Mouse (Mus musculus): ENCODE measurements at regions not wholly inside any gene's neighbourhood (a gene's known extent, or its start where the extent isn't known, plus 50 kb on each side); places are given as distances from the start of the nearest gene placed in this dataset.
A peak's percentile ranks its signal among the peaks of the same experiment; 100 is the strongest.

DNA sequence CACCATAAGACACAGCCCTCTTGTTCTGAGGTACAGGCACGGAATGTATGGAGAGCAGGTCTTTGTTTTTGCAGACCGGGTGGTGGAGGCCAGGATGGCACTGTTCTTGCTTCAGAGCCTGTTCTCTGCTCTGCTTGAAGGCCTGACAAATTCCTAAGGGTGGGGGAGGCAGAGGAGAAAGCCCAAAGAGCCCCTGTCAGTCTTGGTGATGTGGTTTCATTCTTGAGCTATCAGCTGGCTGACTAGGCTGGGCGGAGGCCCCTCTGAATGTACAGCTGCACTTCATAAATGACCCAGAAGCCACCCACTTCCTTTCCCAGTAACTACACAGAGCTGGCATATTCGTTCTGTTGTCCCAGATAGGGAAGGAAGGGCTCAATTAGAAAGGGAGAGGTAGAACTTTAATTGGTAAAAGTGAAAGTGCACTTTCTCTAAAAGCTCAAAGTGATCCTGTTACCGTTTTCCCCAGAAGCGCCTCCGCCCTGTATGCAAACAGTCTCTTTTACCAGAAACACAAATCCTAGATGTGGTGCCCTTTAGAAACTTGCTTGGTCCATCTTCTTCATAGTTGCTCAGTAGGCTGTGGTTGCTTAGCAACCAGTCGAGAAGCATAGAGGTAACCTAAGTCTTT is 152.3 kb upstream of the Tnfaip3 start:
- peak overlapping the region; percentile 6; the same call in 1 of the 2 replicates for H3K4me3 ChIP-seq (ENCODE audit: low read depth, low read length)
- peak; percentile 56 for DNase-seq (ENCODE audit: low spot score)
- peak; percentile 85 for ATAC-seq (ENCODE audit: insufficient read depth, low read depth)

DNA sequence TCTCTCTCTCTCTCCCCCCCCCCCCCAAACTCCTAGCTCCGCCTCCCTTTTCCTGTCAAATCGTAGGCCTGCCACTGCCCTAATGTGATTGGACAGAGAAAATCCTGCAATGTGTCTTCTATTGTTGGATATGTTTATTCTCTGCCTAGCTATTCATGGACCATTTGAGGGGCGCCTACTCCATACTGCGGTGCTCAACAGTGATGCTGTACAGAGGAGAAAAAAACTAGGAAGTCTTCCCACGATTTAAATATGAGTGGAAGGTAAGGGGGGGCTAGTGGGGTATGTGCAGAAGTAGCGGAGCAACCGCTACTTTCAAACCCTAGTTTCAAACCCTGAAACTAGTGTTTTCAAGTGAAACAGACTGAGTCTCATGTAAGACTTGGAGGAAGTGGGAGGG is 151.6 kb upstream of the Tnfaip3 start:
- Histone ChIP-seq H3K27me3 (ENCODE audit: control insufficient read depth, insufficient read depth, low read length) (no peaks in the 10 kb centered on the region), H3K27ac (ENCODE audit: low read depth) (0 out of 2 replicates have a peak overlapping the region, but pooled peaks have one; percentile 66), H3K4me2 (ENCODE audit: low read depth, low read length) (peak overlapping the region; percentile 44; the same call in 1 of the 2 replicates), H3K9me3 (replicated peaks; ENCODE audit: control insufficient read depth, low read length) (no peaks in the 10 kb centered on the region), H3K4me1 (ENCODE audit: control insufficient read depth, insufficient read depth) (peaks cover 15% of the 10 kb centered on the region), H3K4me3 (ENCODE audit: low read depth, low read length) (no peak overlapping the region), H3K9ac (replicated peaks; ENCODE audit: low read depth, low read length) (no peak overlapping the region), H3K36me3 (replicated peaks; ENCODE audit: control insufficient read depth, insufficient read depth, low read length) (no peaks in the 10 kb centered on the region)
- 64% methylated on average over 7 of the region's 7 CpGs for WGBS
- no peak for ATAC-seq (ENCODE audit: insufficient read depth, low read depth)
- DNase-seq (ENCODE audit: low spot score): no peak
- no peak for TF ChIP-seq CTCF (IDR thresholded peaks at IDR 0.05; ENCODE audit: low read depth)
- no peak for TF ChIP-seq EP300 (IDR thresholded peaks at IDR 0.05; ENCODE audit: low read depth)

More for the DNA sequence above, 152.3 kb upstream of the Tnfaip3 start:
- Histone ChIP-seq H3K9ac (replicated peaks; ENCODE audit: low read depth, low read length) (peak overlapping the region; percentile 4; the same call in 1 of the 2 replicates), H3K36me3 (replicated peaks; ENCODE audit: control insufficient read depth, insufficient read depth, low read length) (no peaks in the 10 kb centered on the region), H3K9me3 (replicated peaks; ENCODE audit: control insufficient read depth, low read length) (no peaks in the 10 kb centered on the region), H3K27ac (ENCODE audit: low read depth) (peak overlapping the region; percentile 66), H3K4me2 (ENCODE audit: low read depth, low read length) (peak overlapping the region; percentile 44), H3K4me1 (ENCODE audit: control insufficient read depth, insufficient read depth) (peaks cover 15% of the 10 kb centered on the region), H3K27me3 (ENCODE audit: control insufficient read depth, insufficient read depth, low read length) (no peaks in the 10 kb centered on the region)
- 31% methylated on average over 8 of the region's 8 CpGs for WGBS
- TF ChIP-seq EP300 (IDR thresholded peaks at IDR 0.05; ENCODE audit: low read depth) (no peak), CTCF (IDR thresholded peaks at IDR 0.05; ENCODE audit: low read depth) (no peak)

DNA sequence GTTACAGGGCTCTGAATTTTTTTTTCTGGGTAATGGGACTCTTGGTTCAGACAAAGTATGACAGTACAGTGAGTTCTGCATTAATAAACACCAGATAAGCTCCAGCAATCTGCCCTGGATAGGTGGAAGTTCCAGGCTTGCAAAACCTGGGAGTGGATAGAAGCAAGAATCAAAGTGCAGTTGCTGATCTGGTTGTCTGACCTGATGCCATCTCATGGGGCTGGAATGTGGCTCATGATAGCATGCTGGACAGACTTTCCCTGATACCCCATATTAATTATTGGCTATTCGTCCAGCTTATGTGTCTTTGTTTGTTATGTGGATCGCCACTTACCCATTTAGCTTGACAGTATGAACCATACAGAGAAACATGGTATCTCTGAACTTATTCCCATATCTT is 146.6 kb upstream of the Tnfaip3 start:
- no peak overlapping the region for H3K27ac ChIP-seq (ENCODE audit: low read depth)
- H3K9me3 ChIP-seq (replicated peaks; ENCODE audit: control insufficient read depth, low read length): no peaks in the 10 kb centered on the region
- ATAC-seq (ENCODE audit: insufficient read depth, low read depth): no peak
- H3K4me1 ChIP-seq (ENCODE audit: control insufficient read depth, insufficient read depth): peaks cover under 1% of the 10 kb centered on the region; the same call in 1 of the 2 replicates
- H3K36me3 ChIP-seq (replicated peaks; ENCODE audit: control insufficient read depth, insufficient read depth, low read length): no peaks in the 10 kb centered on the region
- no peak overlapping the region for H3K4me2 ChIP-seq (ENCODE audit: low read depth, low read length)
- H3K27me3 ChIP-seq (ENCODE audit: control insufficient read depth, insufficient read depth, low read length): no peaks in the 10 kb centered on the region
- no peak overlapping the region for H3K9ac ChIP-seq (replicated peaks; ENCODE audit: low read depth, low read length)
- no peak overlapping the region for H3K4me3 ChIP-seq (ENCODE audit: low read depth, low read length)
- TF ChIP-seq EP300 (IDR thresholded peaks at IDR 0.05; ENCODE audit: low read depth): no peak
- TF ChIP-seq CTCF (IDR thresholded peaks at IDR 0.05; ENCODE audit: low read depth): no peak
- 76% methylated on average over 2 of the region's 2 CpGs for WGBS
- no peak for DNase-seq (ENCODE audit: low spot score)

DNA sequence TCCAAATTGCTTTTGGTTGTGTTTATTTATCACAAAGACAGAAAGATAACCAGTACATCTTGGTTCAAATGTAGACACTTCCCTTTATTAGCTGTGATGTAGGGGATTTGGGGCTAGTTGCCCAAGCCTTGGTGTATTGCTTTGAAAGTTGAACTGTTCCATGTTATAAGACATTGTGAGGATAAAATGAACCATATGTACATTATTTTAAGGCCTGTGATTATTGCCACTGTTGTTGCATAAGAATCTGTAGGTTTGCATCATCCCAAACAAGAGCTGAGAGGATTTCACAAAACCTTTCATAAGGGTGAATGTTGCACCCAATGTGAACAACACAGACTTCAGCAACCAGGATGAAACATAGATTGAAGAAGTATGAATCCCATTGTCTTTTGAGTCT is 145.7 kb upstream of the Tnfaip3 start:
- H3K4me2 ChIP-seq (ENCODE audit: low read depth, low read length): no peak overlapping the region
- no peaks in the 10 kb centered on the region for H3K9me3 ChIP-seq (replicated peaks; ENCODE audit: control insufficient read depth, low read length)
- no peaks in the 10 kb centered on the region for H3K4me1 ChIP-seq (ENCODE audit: control insufficient read depth, insufficient read depth)
- H3K4me3 ChIP-seq (ENCODE audit: low read depth, low read length): no peak overlapping the region
- H3K27ac ChIP-seq (ENCODE audit: low read depth): no peak overlapping the region
- no peak overlapping the region for H3K9ac ChIP-seq (replicated peaks; ENCODE audit: low read depth, low read length)
- no peaks in the 10 kb centered on the region for H3K27me3 ChIP-seq (ENCODE audit: control insufficient read depth, insufficient read depth, low read length)
- no peaks in the 10 kb centered on the region for H3K36me3 ChIP-seq (replicated peaks; ENCODE audit: control insufficient read depth, insufficient read depth, low read length)
- DNase-seq (ENCODE audit: low spot score) (no peak), ATAC-seq (ENCODE audit: insufficient read depth, low read depth) (no peak)
- no peak for TF ChIP-seq EP300 (IDR thresholded peaks at IDR 0.05; ENCODE audit: low read depth)
- no peak for TF ChIP-seq CTCF (IDR thresholded peaks at IDR 0.05; ENCODE audit: low read depth)

DNA sequence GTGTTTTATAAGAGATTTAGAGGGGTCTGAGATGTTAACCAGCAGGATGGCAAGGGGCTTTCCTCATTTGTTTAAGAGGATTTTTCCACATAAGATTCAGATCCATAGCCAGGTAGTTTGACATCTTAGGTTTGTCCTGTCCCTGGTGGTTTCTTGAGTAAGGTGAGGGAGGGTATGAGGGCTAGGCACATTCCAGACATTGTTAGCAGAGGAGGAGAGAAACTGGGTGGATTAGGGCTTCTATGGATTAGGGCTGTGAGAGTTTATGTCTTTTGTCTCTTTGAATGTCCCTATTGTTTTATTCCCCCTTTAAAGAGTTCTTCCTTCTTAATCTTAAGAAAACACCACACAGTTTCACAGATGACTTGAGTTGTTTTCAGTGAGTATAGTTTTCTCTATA is 138.6 kb upstream of the Tnfaip3 start:
- H3K9ac ChIP-seq (replicated peaks; ENCODE audit: low read depth, low read length): no peak overlapping the region
- H3K4me1 ChIP-seq (ENCODE audit: control insufficient read depth, insufficient read depth): no peaks in the 10 kb centered on the region
- ATAC-seq (ENCODE audit: insufficient read depth, low read depth) (no peak), DNase-seq (ENCODE audit: low spot score) (no peak)
- no peak overlapping the region for H3K4me3 ChIP-seq (ENCODE audit: low read depth, low read length)
- no peak overlapping the region for H3K4me2 ChIP-seq (ENCODE audit: low read depth, low read length)
- no peaks in the 10 kb centered on the region for H3K9me3 ChIP-seq (replicated peaks; ENCODE audit: control insufficient read depth, low read length)
- TF ChIP-seq CTCF (IDR thresholded peaks at IDR 0.05; ENCODE audit: low read depth): no peak
- TF ChIP-seq EP300 (IDR thresholded peaks at IDR 0.05; ENCODE audit: low read depth): no peak
- H3K36me3 ChIP-seq (replicated peaks; ENCODE audit: control insufficient read depth, insufficient read depth, low read length): no peaks in the 10 kb centered on the region
- H3K27me3 ChIP-seq (ENCODE audit: control insufficient read depth, insufficient read depth, low read length): no peaks in the 10 kb centered on the region
- no peak overlapping the region for H3K27ac ChIP-seq (ENCODE audit: low read depth)

DNA sequence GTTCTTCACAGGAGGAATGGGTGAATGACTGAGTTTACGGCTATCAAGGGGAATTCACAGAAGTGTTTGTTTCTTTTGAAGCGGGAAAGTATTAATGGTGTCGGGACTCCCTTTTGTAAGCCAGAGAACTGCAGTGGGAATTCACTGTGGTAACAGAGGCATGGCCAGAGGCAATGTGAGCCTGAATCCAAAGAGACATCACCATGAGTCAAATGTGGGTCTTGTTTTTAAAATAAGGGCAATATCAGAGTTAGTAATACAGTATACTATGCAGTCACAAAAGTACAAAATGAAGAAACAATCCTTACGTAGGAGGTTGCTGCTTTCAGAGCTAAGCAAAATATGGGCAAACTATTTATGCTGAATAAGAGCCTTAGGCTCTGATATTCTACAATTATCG is 137.3 kb upstream of the Tnfaip3 start:
- WGBS: 98% methylated on average over 5 of the region's 5 CpGs
- ATAC-seq (ENCODE audit: insufficient read depth, low read depth) (no peak), DNase-seq (ENCODE audit: low spot score) (no peak)
- no peaks in the 10 kb centered on the region for H3K27me3 ChIP-seq (ENCODE audit: control insufficient read depth, insufficient read depth, low read length)
- H3K36me3 ChIP-seq (replicated peaks; ENCODE audit: control insufficient read depth, insufficient read depth, low read length): no peaks in the 10 kb centered on the region
- no peak overlapping the region for H3K9ac ChIP-seq (replicated peaks; ENCODE audit: low read depth, low read length)
- no peaks in the 10 kb centered on the region for H3K9me3 ChIP-seq (replicated peaks; ENCODE audit: control insufficient read depth, low read length)
- no peak overlapping the region for H3K4me2 ChIP-seq (ENCODE audit: low read depth, low read length)
- H3K27ac ChIP-seq (ENCODE audit: low read depth): no peak overlapping the region
- H3K4me1 ChIP-seq (ENCODE audit: control insufficient read depth, insufficient read depth): no peaks in the 10 kb centered on the region
- no peak overlapping the region for H3K4me3 ChIP-seq (ENCODE audit: low read depth, low read length)
- TF ChIP-seq EP300 (IDR thresholded peaks at IDR 0.05; ENCODE audit: low read depth): no peak
- TF ChIP-seq CTCF (IDR thresholded peaks at IDR 0.05; ENCODE audit: low read depth): no peak
